Comparison of ENCODE assay signal across 8 mouse cellular contexts in the genomic region with DNA sequence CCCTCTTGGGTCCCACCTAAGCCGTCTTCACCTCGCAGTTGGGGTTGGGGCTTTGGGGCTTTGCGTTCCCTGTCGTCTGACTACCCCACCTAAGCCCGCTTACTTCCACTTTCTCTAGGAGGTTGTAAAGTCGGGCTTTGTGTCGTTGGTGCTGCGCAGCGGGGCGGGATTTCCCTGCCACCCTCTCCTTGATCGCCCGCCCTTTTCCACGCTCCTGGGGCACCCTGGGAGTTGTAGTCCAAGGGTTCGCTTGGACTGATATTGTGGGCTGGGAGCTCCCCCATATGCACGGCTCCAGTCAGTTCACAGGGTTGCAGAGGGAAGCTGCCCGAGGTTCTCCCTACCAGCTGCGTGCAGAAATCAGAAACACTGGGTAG.
DNase-seq lines count a peak whose midpoint lies in the region; ATAC-seq and TF ChIP-seq lines count a peak whose summit lies in the region.

No protein-coding gene starts in this region.

- peak; percentile 55 for TF ChIP-seq CTCF in cortical plate, adult 2 months (IDR thresholded peaks at IDR 0.05; ENCODE audit: extremely low read depth, insufficient read depth, low read length)
- TF ChIP-seq CTCF in gastrocnemius, adult 2 months (IDR thresholded peaks at IDR 0.05), result peak; percentile 72

- peak overlapping the region; percentile 83 for H3K9ac ChIP-seq in hindbrain, embryonic 16.5 days (ENCODE audit: low read depth, low read length)

- H3K4me2 ChIP-seq in hindbrain, embryonic 16.5 days (ENCODE audit: low read length), result peak overlapping the region; percentile 35

- peak; percentile 71 to 74 for DNase-seq in adrenal gland, adult 18-20 months (ENCODE audit: low spot score in 2 of 2)
- peak; percentile 90 for DNase-seq in gastrocnemius, adult 2 months
- DNase-seq in left cerebral cortex, adult 11 months (ENCODE audit: low spot score), result peak; percentile 78
- DNase-seq in lung, postnatal 36 days, result peak; percentile 94
- peak; percentile 92 for DNase-seq in right cerebral cortex, postnatal 10 days (ENCODE audit: low spot score in 2 of 2)
- DNase-seq in urinary bladder, postnatal 36 days (ENCODE audit: low spot score in 2 of 2), result peak; percentile 78 to 89

- 0 out of 2 replicates have a peak overlapping the region, but pooled peaks have one; percentile 92 for H3K27ac ChIP-seq in cortical plate, adult 2 months (ENCODE audit: insufficient read depth, low read length)
- peak overlapping the region; percentile 92 for H3K27ac ChIP-seq in gastrocnemius, adult 2 months
- H3K27ac ChIP-seq in hindbrain, embryonic 16.5 days (ENCODE audit: low read depth, low read length), result peak overlapping the region; percentile 92

- intact Hi-C loops in gastrocnemius, adult 2 months (cut with DNase I), result loop anchor here (5.0 to 10.0 kb wide), 3 partner anchors 72 to 390 kb away; no protein-coding TSS in a partner anchor

- TF ChIP-seq POLR2A in cortical plate, adult 2 months (IDR thresholded peaks at IDR 0.05; ENCODE audit: extremely low read depth, insufficient read depth, low read length), result peak; percentile 71

- H3K4me1 ChIP-seq in cortical plate, adult 2 months (ENCODE audit: control insufficient read depth, insufficient read depth, low read length), result no peaks in the 10 kb centered on the region
- H3K4me1 ChIP-seq in hindbrain, embryonic 16.5 days (ENCODE audit: control insufficient read depth, insufficient read depth, low read depth, low read length), result peaks cover 3% of the 10 kb centered on the region; the same call in 1 of the 2 replicates

- peak overlapping the region; percentile 36 for H3K4me3 ChIP-seq in cortical plate, adult 2 months (ENCODE audit: insufficient read depth, low read length)
- peak overlapping the region; percentile 93 for H3K4me3 ChIP-seq in gastrocnemius, adult 2 months
- peak overlapping the region; percentile 70 for H3K4me3 ChIP-seq in hindbrain, embryonic 16.5 days (ENCODE audit: low read length)

- peak; percentile 98 for ATAC-seq in hindbrain, embryonic 16.5 days

- no peaks in the 10 kb centered on the region for H3K36me3 ChIP-seq in hindbrain, embryonic 16.5 days (ENCODE audit: control insufficient read depth, insufficient read depth, low read length)

- H3K9me3 ChIP-seq in hindbrain, embryonic 16.5 days (ENCODE audit: control insufficient read depth, low read length), result peaks cover 2% of the 10 kb centered on the region; the same call in 1 of the 2 replicates

- H3K27me3 ChIP-seq in hindbrain, embryonic 16.5 days (replicated peaks; ENCODE audit: control insufficient read depth, insufficient read depth, low read length), result no peaks in the 10 kb centered on the region

- WGBS in hindbrain, embryonic 16.5 days, result 17% methylated on average over 17 of the region's 17 CpGs

Comparison
In these comparisons a context has a peak if more than half of its experiments do, and no peak if none do; other contexts are left out.
1. Peak in every context shown above with its lines: DNase-seq, ATAC-seq, H3K4me3 ChIP-seq and H3K27ac ChIP-seq.
2. H3K4me3 ChIP-seq: peak in every context shown above with its lines; median percentile 93 in gastrocnemius, adult 2 months; 70 in hindbrain, embryonic 16.5 days; 36 in cortical plate, adult 2 months.